ENCODE assay signal across 7 mouse cellular contexts in genomic region chr19:47151332-47152061, GRCm38 (mm10). TPM values are rescaled to one million over a fixed set of nuclear protein-coding genes. Genes with fewer than 3 reads are reported as not detected.
DNase-seq lines count a peak whose midpoint lies in the region; ATAC-seq and TF ChIP-seq lines count a peak whose summit lies in the region.

No protein-coding gene starts in this region.

- H3K36me3 ChIP-seq in lung, embryonic 16.5 days (ENCODE audit: control insufficient read depth, insufficient read depth, low read length), result no peaks in the 10 kb centered on the region
- H3K36me3 ChIP-seq in hindbrain, postnatal 0 days (ENCODE audit: insufficient read depth, low read length), result no peaks in the 10 kb centered on the region
- H3K36me3 ChIP-seq in neural tube, embryonic 13.5 days, result no peaks in the 10 kb centered on the region

- H3K9me3 ChIP-seq in lung, embryonic 16.5 days (ENCODE audit: control insufficient read depth, low read length), result no peaks in the 10 kb centered on the region
- H3K9me3 ChIP-seq in hindbrain, postnatal 0 days (ENCODE audit: low read length), result no peaks in the 10 kb centered on the region
- no peaks in the 10 kb centered on the region for H3K9me3 ChIP-seq in neural tube, embryonic 13.5 days

- peak overlapping the region; percentile 27 for H3K4me3 ChIP-seq in lung, embryonic 16.5 days (ENCODE audit: low read length)
- H3K4me3 ChIP-seq in hindbrain, postnatal 0 days (ENCODE audit: low read length), result peak overlapping the region; percentile 10
- H3K4me3 ChIP-seq in neural tube, embryonic 13.5 days, result peak overlapping the region; percentile 38

- WGBS in lung, embryonic 16.5 days, result 21% methylated on average over 32 of the region's 32 CpGs
- WGBS in hindbrain, postnatal 0 days, result 20% methylated on average over 32 of the region's 32 CpGs
- 26% methylated on average over 32 of the region's 32 CpGs for WGBS in neural tube, embryonic 13.5 days

- DNase-seq in lung, postnatal 10 days, result no peak
- DNase-seq in embryo, embryonic 11 days, result peak; percentile 40
- peak; percentile 68 for DNase-seq in hindbrain, postnatal 0 days (ENCODE audit: low spot score)
- DNase-seq in gastrocnemius, postnatal 4 days (ENCODE audit: low spot score in 2 of 2), result no peak
- no peak for DNase-seq in layer of hippocampus, postnatal 25 days (ENCODE audit: extremely low spot score in 1 of 2, low spot score in 1 of 2)

- peak overlapping the region; percentile 43 for H3K4me2 ChIP-seq in lung, embryonic 16.5 days (ENCODE audit: low read depth, low read length)
- H3K4me2 ChIP-seq in hindbrain, postnatal 0 days (ENCODE audit: low read depth, low read length), result peak overlapping the region; percentile 57
- H3K4me2 ChIP-seq in neural tube, embryonic 13.5 days, result peak overlapping the region; percentile 60

- no peak for TF ChIP-seq CTCF in hindbrain, postnatal 0 days (IDR thresholded peaks at IDR 0.05; ENCODE audit: low read depth)

- no peaks in the 10 kb centered on the region; the same call in 1 of the 2 replicates for H3K4me1 ChIP-seq in lung, embryonic 16.5 days (replicated peaks; ENCODE audit: control insufficient read depth, insufficient read depth, low read length)
- 0 out of 2 replicates have a peak, but pooled peaks cover 4% of the 10 kb centered on the region for H3K4me1 ChIP-seq in hindbrain, postnatal 0 days (ENCODE audit: insufficient read depth, low read length)
- peaks cover 8% of the 10 kb centered on the region; the same call in 1 of the 2 replicates for H3K4me1 ChIP-seq in neural tube, embryonic 13.5 days (replicated peaks)

- no peak for ATAC-seq in lung, embryonic 16.5 days (ENCODE audit: low read depth)
- ATAC-seq in hindbrain, postnatal 0 days, result peak; percentile 77
- ATAC-seq in neural tube, embryonic 13.5 days (ENCODE audit: low read depth), result peak; percentile 73

- H3K27ac ChIP-seq in lung, embryonic 16.5 days (ENCODE audit: low read length), result no peak overlapping the region
- peak overlapping the region; percentile 2; the same call in 1 of the 2 replicates for H3K27ac ChIP-seq in hindbrain, postnatal 0 days
- no peak overlapping the region for H3K27ac ChIP-seq in neural tube, embryonic 13.5 days (replicated peaks)

- no peak overlapping the region for H3K9ac ChIP-seq in lung, embryonic 16.5 days (ENCODE audit: low read length)
- peak overlapping the region; percentile 44 for H3K9ac ChIP-seq in hindbrain, postnatal 0 days (replicated peaks; ENCODE audit: low read length)
- H3K9ac ChIP-seq in neural tube, embryonic 13.5 days, result peak overlapping the region; percentile 66

- peaks cover 4% of the 10 kb centered on the region; the same call in 1 of the 2 replicates for H3K27me3 ChIP-seq in lung, embryonic 16.5 days (ENCODE audit: control insufficient read depth, insufficient read depth, low read depth, low read length)
- no peaks in the 10 kb centered on the region for H3K27me3 ChIP-seq in hindbrain, postnatal 0 days (ENCODE audit: insufficient read depth, low read length)
- peaks cover 19% of the 10 kb centered on the region; the same call in 1 of the 2 replicates for H3K27me3 ChIP-seq in neural tube, embryonic 13.5 days

RNA-seq across cellular contexts. Expression of gene Calhm3, which starts 6.1 kb away (rescaled TPM):
- not detected in 2 replicates for polyA plus RNA-seq in lung, embryonic 16.5 days (2015; fragmentation: Nextera tagmentation; extraction: Ambion mirVana)
- not detected in 2 replicates for total RNA-seq in hindbrain, postnatal 0 days (2014; rRNA removed)
- not detected in 2 replicates for polyA plus RNA-seq in hindbrain, postnatal 0 days (2015; fragmentation: Nextera tagmentation; extraction: Ambion mirVana)
- polyA plus RNA-seq in neural tube, embryonic 13.5 days (2015; fragmentation: Nextera tagmentation; extraction: Ambion mirVana), result not detected in 2 replicates
- total RNA-seq in gastrocnemius, postnatal 4 days (2021), result not detected
- not detected for total RNA-seq in layer of hippocampus, postnatal 25 days (2021)

RNA-seq across cellular contexts. Expression of gene Calhm1, which starts 7.4 kb away (rescaled TPM):
- polyA plus RNA-seq in lung, embryonic 16.5 days (2015; fragmentation: Nextera tagmentation; extraction: Ambion mirVana), result not detected in 2 replicates
- not detected in 2 replicates for total RNA-seq in hindbrain, postnatal 0 days (2014; rRNA removed)
- polyA plus RNA-seq in hindbrain, postnatal 0 days (2015; fragmentation: Nextera tagmentation; extraction: Ambion mirVana), result not detected in 2 replicates
- polyA plus RNA-seq in neural tube, embryonic 13.5 days (2015; fragmentation: Nextera tagmentation; extraction: Ambion mirVana), result not detected in 2 replicates
- total RNA-seq in gastrocnemius, postnatal 4 days (2021), result not detected
- total RNA-seq in layer of hippocampus, postnatal 25 days (2021), result not detected

RNA-seq across cellular contexts. Expression of gene Calhm2, which starts 13.4 kb away (rescaled TPM):
- 7.8 and 8.3 TPM in 2 replicates for polyA plus RNA-seq in lung, embryonic 16.5 days (2015; fragmentation: Nextera tagmentation; extraction: Ambion mirVana)
- 0.86 and 3.1 TPM in 2 replicates for total RNA-seq in hindbrain, postnatal 0 days (2014; rRNA removed)
- polyA plus RNA-seq in hindbrain, postnatal 0 days (2015; fragmentation: Nextera tagmentation; extraction: Ambion mirVana), result 0.85 and 1.0 TPM in 2 replicates
- polyA plus RNA-seq in neural tube, embryonic 13.5 days (2015; fragmentation: Nextera tagmentation; extraction: Ambion mirVana), result 1.6 and 1.9 TPM in 2 replicates
- 1 to 10 TPM; 5.6 to 6.1 TPM for total RNA-seq in gastrocnemius, postnatal 4 days (2021)
- total RNA-seq in layer of hippocampus, postnatal 25 days (2021), result 1 to 10 TPM; 4.9 to 5.2 TPM

RNA-seq across cellular contexts. Expression of gene Neurl1a, which starts 27.1 kb away (rescaled TPM):
- polyA plus RNA-seq in lung, embryonic 16.5 days (2015; fragmentation: Nextera tagmentation; extraction: Ambion mirVana), result 4.0 and 4.3 TPM in 2 replicates
- total RNA-seq in hindbrain, postnatal 0 days (2014; rRNA removed), result 95.4 and 114 TPM in 2 replicates
- 16.2 and 16.9 TPM in 2 replicates for polyA plus RNA-seq in hindbrain, postnatal 0 days (2015; fragmentation: Nextera tagmentation; extraction: Ambion mirVana)
- polyA plus RNA-seq in neural tube, embryonic 13.5 days (2015; fragmentation: Nextera tagmentation; extraction: Ambion mirVana), result 6.1 and 7.6 TPM in 2 replicates
- total RNA-seq in gastrocnemius, postnatal 4 days (2021), result 10 to 100 TPM; 30.8 to 33.0 TPM
- 100 to 1,000 TPM; 186 to 192 TPM for total RNA-seq in layer of hippocampus, postnatal 25 days (2021)

Comparison
In these comparisons a context has a peak if more than half of its experiments do, and no peak if none do; other contexts are left out.
1. DNase-seq: peak in embryo, embryonic 11 days (single experiment) and hindbrain, postnatal 0 days (single experiment); none in lung, postnatal 10 days (single experiment), gastrocnemius, postnatal 4 days (0 of 2) and layer of hippocampus, postnatal 25 days (0 of 2).
2. Peak in every context shown above with its lines, with median percentiles within 50 percentile points of each other: H3K4me2 ChIP-seq and H3K4me3 ChIP-seq.